Comparison of ENCODE assay signal across 21 mouse cellular contexts in genomic region chr11:83747376-83748265, GRCm38 (mm10). TPM values are rescaled to one million over a fixed set of nuclear protein-coding genes. Genes with fewer than 3 reads are reported as not detected.
"Had no signal": no experiment of that assay in that cellular context is flagged by ENCODE, and none has a peak within 500 bp of the region (broad histone marks: within the 10 kb centered on the region; RNA-seq: fewer than 3 reads in every experiment).

No protein-coding gene starts in this region.

- DNase-seq: kidney, adult 11 months; kidney, adult 9 months; kidney, postnatal 36 days; layer of hippocampus, adult 9-11 months; layer of hippocampus, postnatal 36 days; lung, embryonic 14.5 days; lung, postnatal 10 days; right cerebral cortex, postnatal 14 days; thymus, adult 18-20 months; thymus, postnatal 25 days had no signal

- ATAC-seq: midbrain, embryonic 16.5 days had no signal

- H3K9me3 ChIP-seq: limb, embryonic 15.5 days; midbrain, embryonic 10.5 days had no signal

- H3K36me3 ChIP-seq: limb, embryonic 15.5 days; midbrain, embryonic 10.5 days had no signal

- H3K9ac ChIP-seq: limb, embryonic 15.5 days; lung, embryonic 14.5 days had no signal

- H3K4me2 ChIP-seq: limb, embryonic 15.5 days; lung, embryonic 14.5 days had no signal

- H3K4me3 ChIP-seq: limb, embryonic 15.5 days; midbrain, embryonic 10.5 days had no signal

- H3K27ac ChIP-seq: kidney, postnatal 0 days; limb, embryonic 15.5 days; midbrain, embryonic 10.5 days; stomach, postnatal 0 days had no signal

- H3K4me1 ChIP-seq: limb, embryonic 15.5 days; midbrain, embryonic 10.5 days had no signal

RNA-seq across cellular contexts. Expression of gene Wfdc21, which starts 0.9 kb away (rescaled TPM):
- total RNA-seq: layer of hippocampus, adult 18-20 months; layer of hippocampus, postnatal 36 days; left cerebral cortex, adult 8-10 months; left cerebral cortex, postnatal 25 days had no signal
- polyA plus RNA-seq: limb, embryonic 11.5 days; midbrain, embryonic 10.5 days; midbrain, embryonic 16.5 days; neural tube, embryonic 14.5 days had no signal

RNA-seq across cellular contexts. Expression of gene Wfdc18, which starts 38.8 kb away (rescaled TPM):
- total RNA-seq: layer of hippocampus, postnatal 36 days had no signal
- polyA plus RNA-seq: intestine, embryonic 14.5 days; limb, embryonic 11.5 days; lung, embryonic 14.5 days; midbrain, embryonic 10.5 days; midbrain, embryonic 16.5 days; neural tube, embryonic 14.5 days had no signal

RNA-seq across cellular contexts. Expression of gene Wfdc17, which starts 43.8 kb away (rescaled TPM):
- total RNA-seq: layer of hippocampus, adult 18-20 months; left cerebral cortex, postnatal 25 days had no signal
- polyA plus RNA-seq: limb, embryonic 11.5 days; midbrain, embryonic 10.5 days; midbrain, embryonic 16.5 days; neural tube, embryonic 14.5 days had no signal
